Mouse (Mus musculus): Measurements from ENCODE around the gene Pofut1.
A peak's percentile ranks its signal among the peaks of the same experiment; 100 is the strongest.

Pofut1 gene

GRCm38 (mm10) chr2:153290938-153291928 lies 49.9 kb downstream of the Pofut1 start, which contains the start of gene Kif3b:
TSS of gene Kif3b (plus strand) at chr2:153291413.
- peak; percentile 84 to 89 for DNase-seq (ENCODE audit: low spot score in 2 of 2)

GRCm38 (mm10) chr2:153292305-153292861 lies 51.0 kb downstream of the Pofut1 start:
- no peak for DNase-seq (ENCODE audit: low spot score in 2 of 2)

- no peak for DNase-seq (ENCODE audit: low spot score in 2 of 2)
These were observed 53.9 kb downstream of the Pofut1 start for GRCm38 (mm10) chr2:153295196-153295595.

GRCm38 (mm10) chr2:153297771-153298170 lies 56.4 kb downstream of the Pofut1 start:
- no peak for DNase-seq (ENCODE audit: low spot score in 2 of 2)

GRCm38 (mm10) chr2:153298460-153298859 lies 57.1 kb downstream of the Pofut1 start:
- DNase-seq (ENCODE audit: low spot score in 2 of 2) = no peak

GRCm38 (mm10) chr2:153298863-153299262 lies 57.5 kb downstream of the Pofut1 start:
- DNase-seq (ENCODE audit: low spot score in 2 of 2) = no peak

- DNase-seq (ENCODE audit: low spot score in 2 of 2) = no peak
These were observed 59.8 kb downstream of the Pofut1 start for GRCm38 (mm10) chr2:153301123-153301522.

GRCm38 (mm10) chr2:153305240-153305639 lies 63.9 kb downstream of the Pofut1 start:
- DNase-seq (ENCODE audit: low spot score in 2 of 2) = no peak

- DNase-seq (ENCODE audit: low spot score in 2 of 2) = no peak
These were observed 67.3 kb downstream of the Pofut1 start for GRCm38 (mm10) chr2:153308586-153308985.

- no peak for DNase-seq (ENCODE audit: low spot score in 2 of 2)
These were observed 67.8 kb downstream of the Pofut1 start for GRCm38 (mm10) chr2:153309106-153309505.

- no peak for DNase-seq (ENCODE audit: low spot score in 2 of 2)
These were observed 68.9 kb downstream of the Pofut1 start for GRCm38 (mm10) chr2:153310228-153310627.

- no peak for DNase-seq (ENCODE audit: low spot score in 2 of 2)
These were observed 71.6 kb downstream of the Pofut1 start for GRCm38 (mm10) chr2:153312884-153313283.

GRCm38 (mm10) chr2:153318408-153318807 lies 77.1 kb downstream of the Pofut1 start:
- no peak for DNase-seq (ENCODE audit: low spot score in 2 of 2)

GRCm38 (mm10) chr2:153319036-153319643 lies 77.8 kb downstream of the Pofut1 start:
- DNase-seq (ENCODE audit: low spot score in 2 of 2) = no peak
